Mouse (Mus musculus): ENCODE results near the gene Mybl2.
"Not testable (repeated sequence)": the region's sequence is repeated elsewhere in the genome, so short reads cannot be mapped to it uniquely, and the experiment has no call there.

Mybl2 gene

DNA sequence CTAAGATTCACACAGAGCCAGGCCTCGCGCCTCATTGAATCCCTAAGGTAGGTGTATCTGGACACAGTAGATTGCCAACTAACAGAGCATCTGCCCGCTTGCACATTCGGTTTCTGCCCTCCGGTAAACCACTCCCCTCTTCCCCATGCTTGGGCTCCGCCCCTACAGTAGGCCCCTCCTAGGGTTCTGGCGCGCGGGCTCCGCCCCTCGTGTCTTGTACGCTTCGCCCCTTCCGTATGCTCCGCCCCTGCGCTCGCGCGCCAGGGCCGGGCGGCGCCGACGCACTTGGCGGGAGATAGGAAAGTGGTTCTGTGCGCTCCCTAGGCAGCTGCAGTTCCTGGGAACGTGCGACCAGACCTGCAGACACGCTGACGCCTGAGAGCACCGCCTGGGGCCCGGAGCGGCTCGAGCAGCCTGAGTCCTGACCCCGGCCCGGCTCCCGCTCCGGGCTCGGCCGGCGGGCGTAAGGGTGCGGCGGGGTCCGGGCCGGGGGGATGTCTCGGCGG, at the start of gene Mybl2:
Gene Mybl2, plus strand, starts transcription at position 353 of the 506 bp plus-strand sequence.
- DNase-seq: peak; percentile 89

GRCm38 (mm10) chr2:163007299-163007698, 47.2 kb upstream of the Mybl2 start:
- no peak for DNase-seq

DNA sequence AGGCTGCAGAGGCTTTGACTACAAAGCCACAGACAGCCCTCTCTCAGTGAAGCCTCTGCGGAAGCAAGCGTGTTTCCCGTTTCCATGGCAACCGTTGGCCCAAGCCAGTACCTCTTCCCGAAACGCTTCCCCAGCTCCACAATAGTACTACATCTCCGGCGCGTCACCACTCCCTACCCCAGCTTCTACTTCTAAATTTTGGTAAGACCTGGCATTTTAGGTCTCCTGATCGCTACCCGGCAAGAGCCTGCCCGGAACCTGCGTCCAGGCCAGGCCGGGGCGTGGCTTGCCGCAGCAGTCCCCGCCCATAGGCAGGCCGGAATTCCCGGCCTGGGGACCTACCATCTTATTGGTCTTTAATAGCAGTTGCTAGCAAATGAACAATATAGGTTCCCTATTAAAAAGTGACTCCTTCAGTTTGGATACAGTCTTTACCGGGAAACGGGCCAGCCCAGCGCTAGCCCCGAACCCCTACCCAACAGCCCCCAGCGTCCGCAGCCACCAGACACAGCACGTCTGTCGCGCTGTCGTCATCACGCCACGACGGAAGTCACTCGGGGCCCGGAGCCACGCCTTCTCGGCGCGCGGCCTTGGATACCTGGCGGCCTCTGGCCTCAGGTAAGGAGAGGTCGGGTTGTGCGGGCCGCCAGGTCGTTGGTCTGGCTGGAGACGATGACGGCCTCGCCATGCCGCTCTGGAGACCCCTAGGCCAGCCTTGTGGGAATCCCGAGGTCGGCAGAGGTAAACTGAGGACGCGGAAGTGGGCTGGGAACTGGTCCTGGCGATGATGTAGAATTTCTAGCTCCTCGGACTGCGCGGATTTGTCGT, 37.4 kb upstream of the Mybl2 start, which contains the start of gene Ift52:
Gene Ift52, plus strand, starts transcription at position 439 of the 828 bp plus-strand sequence.
- DNase-seq: peak; percentile 91

GRCm38 (mm10) chr2:163031289-163031688, 23.2 kb upstream of the Mybl2 start:
- DNase-seq: no peak

DNA sequence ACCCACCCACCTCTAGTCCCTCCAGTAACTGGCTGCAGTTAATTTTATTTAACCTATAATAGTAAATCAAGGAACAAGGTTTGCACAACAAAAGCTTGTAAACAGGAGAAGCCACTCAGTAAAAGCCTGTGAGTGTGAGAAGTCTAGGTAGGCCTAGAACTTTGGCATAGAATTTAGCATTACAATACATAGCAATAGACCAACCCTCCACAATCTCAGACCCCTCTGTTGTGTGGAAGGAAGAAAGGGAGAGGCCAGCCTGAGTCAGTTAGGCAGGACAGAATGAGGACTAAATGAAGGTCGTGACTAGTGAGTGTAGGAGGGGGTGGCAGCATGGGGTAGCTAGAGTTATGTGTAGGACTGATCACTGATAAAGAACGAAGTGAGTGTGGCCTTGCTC, 22.7 kb upstream of the Mybl2 start:
- DNase-seq: no peak

DNA sequence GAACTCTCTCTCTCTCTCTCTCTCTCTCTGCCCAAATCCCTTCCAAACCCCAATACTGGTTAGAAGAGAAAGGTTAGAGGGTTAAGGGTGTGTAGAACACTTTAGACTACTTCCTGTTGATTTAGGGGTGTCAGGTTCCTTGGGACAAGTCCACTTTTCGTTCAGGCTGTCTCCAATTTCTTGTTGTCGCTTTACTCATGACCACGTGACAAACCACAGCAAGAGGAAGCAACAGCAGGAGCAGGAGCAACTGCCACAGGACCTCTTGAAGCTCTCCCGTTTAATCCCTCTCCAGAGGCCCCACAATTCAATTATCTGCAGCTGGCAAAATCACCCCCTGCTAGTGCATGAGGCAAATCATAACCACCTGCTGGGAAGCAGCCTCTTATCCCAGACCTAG, 21.9 kb upstream of the Mybl2 start:
- no peak for DNase-seq

DNA sequence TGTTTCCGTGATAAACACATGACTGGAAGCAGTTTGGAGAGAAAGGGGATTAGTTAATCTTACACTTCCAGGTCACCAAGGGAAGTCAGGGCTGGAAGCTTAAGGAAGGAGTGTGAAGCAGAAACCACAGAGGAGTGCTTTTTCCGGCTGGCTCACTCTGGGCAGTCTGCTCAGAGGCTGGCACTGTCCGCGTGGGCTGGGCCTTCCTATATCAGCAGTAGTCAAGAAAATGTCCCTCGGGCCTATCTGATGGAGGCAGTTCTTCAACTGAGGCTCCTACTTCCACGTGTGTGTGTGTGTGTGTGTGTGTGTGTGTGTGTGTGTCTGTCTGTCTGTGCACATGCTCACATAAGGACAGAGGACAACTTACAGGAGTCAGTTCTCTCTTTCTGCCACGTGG, 14.5 kb upstream of the Mybl2 start:
- DNase-seq: no peak

DNA sequence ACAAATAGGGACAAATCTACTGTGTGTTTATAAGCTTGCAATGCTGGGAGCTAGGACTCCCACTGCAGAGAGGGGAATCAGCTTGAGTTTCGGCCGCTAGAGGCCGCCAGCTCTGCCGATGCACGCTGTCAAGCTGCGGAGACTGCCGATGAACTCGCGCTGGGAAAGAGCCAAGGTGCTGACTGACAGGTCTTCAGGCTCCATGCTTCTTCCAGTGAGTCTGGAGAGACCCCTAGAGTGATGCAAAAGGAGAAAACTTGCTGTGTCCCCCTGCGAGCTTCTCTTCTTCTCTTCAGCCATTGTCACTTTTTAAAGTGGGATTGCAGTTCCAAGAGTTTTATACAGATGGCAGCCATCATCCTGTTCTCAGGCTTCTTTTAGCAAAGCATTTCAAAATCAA, 6.4 kb upstream of the Mybl2 start:
- peak; percentile 56 for DNase-seq

- no peak for DNase-seq
Measured at GRCm38 (mm10) chr2:163049116-163049515, 5.4 kb upstream of the Mybl2 start.

DNA sequence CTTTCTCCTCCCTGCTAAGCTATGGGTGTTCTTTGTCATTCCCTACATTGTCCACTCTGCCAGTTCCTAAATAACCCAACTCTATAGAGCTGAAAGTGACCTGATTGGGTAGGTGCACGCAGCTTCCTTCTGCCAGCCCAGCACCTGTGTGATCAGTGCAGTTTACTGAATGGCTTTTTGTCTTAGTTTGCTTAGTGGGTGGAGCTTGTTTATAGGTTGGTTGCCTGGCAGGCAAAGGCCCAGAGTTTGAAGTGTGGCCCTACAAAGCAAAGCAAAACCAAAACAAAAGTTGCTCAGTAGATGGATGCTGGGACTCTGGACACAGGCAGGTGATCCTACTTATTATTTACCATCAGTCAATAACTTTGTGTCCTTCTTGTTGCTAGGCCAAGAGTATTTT, 2.8 kb upstream of the Mybl2 start:
- no peak for DNase-seq

GRCm38 (mm10) chr2:163052101-163052500, 2.4 kb upstream of the Mybl2 start:
- no peak for DNase-seq

GRCm38 (mm10) chr2:163052826-163053225, 1.7 kb upstream of the Mybl2 start:
- DNase-seq: no peak

DNA sequence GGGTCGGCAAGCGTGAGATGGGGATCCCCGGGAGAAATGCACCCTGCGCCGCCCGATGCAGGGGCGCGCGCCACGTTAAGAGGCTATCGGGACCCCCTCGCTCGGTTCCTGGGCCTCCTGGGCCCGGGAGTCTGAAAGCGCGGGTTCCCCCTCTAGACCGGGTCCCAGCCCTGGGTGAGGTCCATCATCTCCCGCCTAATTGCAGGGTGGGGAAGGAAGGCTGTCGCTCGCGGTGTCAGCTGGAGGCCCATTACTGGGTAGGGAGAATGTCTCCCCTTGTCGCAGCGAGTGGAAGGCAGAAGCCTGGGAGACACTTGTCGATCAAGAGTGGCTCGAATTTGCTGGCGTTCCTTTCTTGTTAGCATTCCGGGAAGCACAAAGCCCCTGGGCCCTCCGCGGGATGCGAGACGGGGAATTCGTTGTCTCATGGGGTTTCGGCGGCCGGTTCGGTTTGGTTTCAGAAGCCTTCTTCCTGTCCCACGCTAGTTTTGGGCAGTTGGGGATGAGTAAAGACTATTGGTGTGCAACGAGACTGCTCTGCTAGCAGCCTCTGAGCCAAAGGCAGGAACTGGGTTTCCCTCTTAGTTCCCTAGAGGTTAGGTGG, 506 bp downstream of the Mybl2 start:
- no peak for DNase-seq

- no peak for DNase-seq
Measured at GRCm38 (mm10) chr2:163055715-163056114, 1.2 kb downstream of the Mybl2 start.

DNA sequence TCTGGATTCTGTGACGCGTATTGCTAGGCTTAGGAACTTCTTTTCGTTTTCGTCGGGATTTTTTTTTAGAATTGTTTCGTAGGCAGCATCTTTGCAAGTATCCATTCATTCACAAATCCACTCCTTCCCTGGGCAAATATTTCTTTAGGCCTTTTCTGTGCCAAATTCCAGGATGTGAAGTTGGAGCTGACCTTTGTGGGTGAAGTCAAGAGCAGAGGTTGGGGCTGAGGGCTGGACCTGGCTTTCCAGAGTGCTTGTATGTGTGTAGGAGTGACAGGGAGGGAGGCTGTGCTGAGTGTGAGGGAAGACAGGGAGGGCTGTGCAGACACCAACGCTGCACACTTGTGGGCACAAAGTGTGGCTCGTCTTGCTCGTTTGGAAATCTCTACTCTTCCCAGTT, 2.1 kb downstream of the Mybl2 start:
- DNase-seq: no peak

DNA sequence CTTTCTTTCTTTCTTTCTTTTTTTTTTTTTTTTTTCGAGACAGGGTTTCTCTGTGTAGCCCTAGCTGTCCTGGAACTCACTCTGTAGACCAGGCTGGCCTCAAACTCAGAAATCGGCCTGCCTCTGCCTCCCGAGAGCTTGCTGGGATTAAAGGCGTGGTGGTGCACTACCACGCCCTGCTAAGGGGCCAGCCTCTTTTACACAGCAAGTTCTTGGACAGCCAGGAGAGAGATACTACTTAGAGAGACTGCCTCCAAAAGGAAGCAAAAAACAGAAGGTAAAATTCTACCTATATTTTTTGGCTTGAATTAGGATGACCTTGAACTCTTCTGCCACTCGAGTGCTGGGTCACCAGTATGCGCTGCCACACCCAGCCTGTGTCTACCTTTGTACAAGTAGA, 4.5 kb downstream of the Mybl2 start:
- DNase-seq: not testable (repeated sequence)

DNA sequence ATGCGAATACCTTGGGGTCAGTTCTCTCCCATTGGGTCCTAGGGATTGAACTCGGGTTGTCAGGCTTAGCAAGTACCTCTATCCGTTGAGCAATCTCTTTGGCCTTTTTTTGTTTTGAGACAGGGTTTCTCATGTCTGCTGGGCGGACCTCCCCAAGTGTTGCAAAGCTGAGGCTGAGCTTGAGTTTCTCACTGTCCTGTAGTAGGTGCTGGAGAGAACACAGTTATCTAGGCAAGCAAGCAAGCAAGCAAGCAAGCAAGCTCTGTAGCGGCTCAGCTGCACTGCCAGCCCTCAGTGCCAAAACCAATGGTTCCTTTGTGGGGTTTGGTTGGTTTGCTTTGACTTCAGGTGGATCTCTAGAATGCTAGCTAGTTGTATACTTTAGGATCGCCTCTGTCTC, 6.1 kb downstream of the Mybl2 start:
- DNase-seq: no peak

DNA sequence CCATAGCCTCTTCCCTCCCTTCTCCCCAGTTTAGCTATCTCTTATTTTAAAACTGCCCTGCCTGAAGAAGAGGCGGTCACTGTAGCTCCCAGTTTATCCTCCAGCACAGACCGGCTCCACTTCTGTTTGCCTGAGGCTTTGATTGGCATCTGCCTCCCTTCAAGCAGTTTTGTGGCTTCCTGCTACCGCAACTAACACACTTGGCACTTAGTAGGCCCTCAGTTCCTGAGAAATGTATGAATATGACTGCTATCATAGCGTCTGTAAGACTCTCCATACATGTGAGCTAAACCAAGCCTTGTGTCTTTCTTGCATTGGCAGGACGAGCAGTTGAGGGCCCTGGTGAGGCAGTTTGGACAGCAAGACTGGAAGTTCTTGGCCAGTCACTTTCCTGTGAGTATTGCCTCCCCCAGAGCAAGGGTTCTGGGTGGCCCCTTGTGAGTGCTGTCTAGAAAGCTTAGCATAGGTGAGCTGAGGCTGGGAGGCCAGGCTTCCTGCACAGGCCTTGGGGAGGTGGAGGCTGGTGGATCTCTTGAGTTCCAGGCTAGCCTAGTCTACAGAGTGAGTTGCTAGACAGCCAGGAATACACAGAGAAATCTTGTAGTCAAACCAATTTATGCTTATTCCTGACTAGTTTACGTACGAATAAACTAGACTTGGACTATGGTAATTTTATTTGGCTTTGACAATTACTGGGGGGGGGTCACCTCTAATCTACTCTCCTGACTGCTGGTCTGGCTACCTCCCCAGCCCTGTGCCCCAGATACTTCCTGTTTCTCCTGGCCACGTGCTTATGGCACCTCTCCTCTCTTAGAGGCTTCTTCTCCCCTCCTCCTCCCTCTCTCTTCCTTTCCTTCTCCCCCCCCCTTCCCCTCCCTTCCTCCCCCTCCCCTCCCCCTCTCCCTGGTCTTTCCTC, 7.0 kb downstream of the Mybl2 start:
- no peak for DNase-seq

GRCm38 (mm10) chr2:163062119-163062508, 7.6 kb downstream of the Mybl2 start:
- DNase-seq: no peak

GRCm38 (mm10) chr2:163066326-163066725, 11.8 kb downstream of the Mybl2 start:
- DNase-seq: no peak

GRCm38 (mm10) chr2:163067233-163067632, 12.7 kb downstream of the Mybl2 start:
- DNase-seq: no peak

- DNase-seq: no peak
Measured at GRCm38 (mm10) chr2:163070213-163070612, 15.7 kb downstream of the Mybl2 start.

DNA sequence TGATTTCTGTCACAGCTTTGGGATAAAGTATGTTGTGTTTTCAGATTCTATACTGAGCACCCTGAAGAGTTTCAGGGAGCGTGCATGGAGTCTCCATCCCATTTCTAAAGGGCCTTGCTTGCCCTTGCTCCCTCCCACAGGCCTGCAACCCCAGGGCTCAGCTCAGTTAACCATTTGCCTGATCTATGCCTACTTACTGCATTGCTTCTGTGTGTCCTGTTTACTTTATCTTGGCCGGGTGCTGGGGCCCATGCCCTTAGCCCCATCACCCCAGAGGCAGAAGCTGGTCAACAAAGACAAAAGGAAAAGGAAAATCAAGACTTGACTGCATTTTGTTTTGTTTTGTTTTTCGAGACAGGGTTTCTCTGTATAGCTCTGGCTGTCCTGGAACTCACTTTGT, 17.1 kb downstream of the Mybl2 start:
- DNase-seq: no peak
